Mouse (Mus musculus): ENCODE measurements around the gene Slc8a2. TPM values are rescaled to one million over a fixed set of nuclear protein-coding genes. Genes with fewer than 3 reads are reported as not detected.

Slc8a2 gene
- polyA plus RNA-seq, 1 experiment from 2014 or later, result not detected

DNA sequence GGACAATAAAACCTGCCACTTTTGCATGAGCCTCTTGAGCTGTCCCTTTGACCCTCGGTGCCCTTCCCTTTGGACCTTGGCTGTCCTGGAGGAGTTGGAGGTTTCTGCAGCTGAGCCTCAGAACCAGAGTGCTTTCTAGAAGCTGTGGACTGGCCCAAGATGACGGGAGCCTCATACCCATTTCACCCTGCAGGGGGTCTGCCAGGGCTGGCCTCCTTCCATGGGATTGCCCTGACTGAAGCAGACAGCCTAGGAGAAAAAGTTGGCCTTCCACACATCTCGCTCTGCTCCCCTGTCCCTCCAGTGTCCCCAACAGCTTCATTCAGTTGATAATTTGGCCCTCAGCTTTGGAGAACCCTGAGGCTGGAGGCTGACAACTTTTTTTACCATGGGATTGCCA is 12.5 kb upstream of the Slc8a2 start:
- no peak overlapping the region for H3K4me2 ChIP-seq (ENCODE audit: low read depth, low read length)
- H3K9me3 ChIP-seq (ENCODE audit: low read length), result no peaks in the 10 kb centered on the region
- H3K27me3 ChIP-seq (ENCODE audit: insufficient read depth, low read length), result no peaks in the 10 kb centered on the region
- peaks cover 50% of the 10 kb centered on the region for H3K36me3 ChIP-seq (replicated peaks; ENCODE audit: insufficient read depth, low read length)
- 89% methylated on average over 3 of the region's 3 CpGs for WGBS (ENCODE audit: insufficient replicate concordance)
- TF ChIP-seq CTCF (IDR thresholded peaks at IDR 0.05; ENCODE audit: low read depth), result no peak
- TF ChIP-seq EP300 (IDR thresholded peaks at IDR 0.05; ENCODE audit: low read depth), result no peak
- ATAC-seq (no peak), DNase-seq (no peak)
- no peak overlapping the region for H3K9ac ChIP-seq (replicated peaks)
- no peak overlapping the region for H3K4me3 ChIP-seq (ENCODE audit: low read depth, low read length)
- no peak overlapping the region for H3K27ac ChIP-seq (ENCODE audit: low read depth)
- H3K4me1 ChIP-seq (ENCODE audit: insufficient read depth), result peaks cover 11% of the 10 kb centered on the region

DNA sequence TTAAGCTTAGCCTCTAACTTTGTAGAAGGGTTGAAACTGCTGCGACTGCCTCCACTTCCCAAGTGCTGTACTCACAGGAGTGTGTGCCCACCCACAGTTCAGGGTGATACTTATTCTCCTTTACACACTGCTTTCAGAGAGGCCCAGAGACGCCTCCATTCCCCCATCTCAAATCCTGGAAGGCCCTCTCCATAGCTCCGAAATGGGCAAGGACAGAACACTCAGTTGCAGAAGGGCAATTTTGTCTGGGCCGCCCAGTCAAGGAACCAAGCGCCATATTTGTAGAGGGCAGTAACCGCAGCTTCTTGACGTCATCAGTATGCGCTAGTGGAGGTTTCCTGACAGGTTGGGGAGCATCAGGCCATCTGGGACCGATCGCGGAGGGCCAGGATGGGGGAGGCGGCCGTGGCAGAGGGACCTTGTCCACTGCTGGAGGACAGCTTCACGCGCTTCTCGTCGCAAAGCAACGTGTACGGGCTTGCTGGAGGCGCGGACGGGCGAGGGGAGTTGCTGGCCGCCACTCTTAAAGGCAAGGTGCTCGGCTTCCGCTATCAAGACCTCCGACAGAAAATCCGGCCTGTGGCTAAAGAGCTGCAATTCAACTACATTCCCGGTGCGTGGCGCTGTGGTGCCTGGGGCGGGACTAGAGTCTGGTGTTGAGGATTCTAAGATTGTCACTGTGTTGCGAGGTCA is 9.9 kb upstream of the Slc8a2 start, which contains the start of gene Kptn:
Gene Kptn, plus strand, starts transcription at position 327 of the 693 bp plus-strand sequence.
- Histone ChIP-seq H3K36me3 (replicated peaks; ENCODE audit: insufficient read depth, low read length) (peaks cover 26% of the 10 kb centered on the region), H3K9ac (replicated peaks) (peak within 1 kb of the TSS; percentile 78), H3K27me3 (ENCODE audit: insufficient read depth, low read length) (no peaks in the 10 kb centered on the region), H3K9me3 (ENCODE audit: low read length) (no peaks in the 10 kb centered on the region), H3K4me2 (ENCODE audit: low read depth, low read length) (peak within 1 kb of the TSS; percentile 73), H3K4me1 (ENCODE audit: insufficient read depth) (peaks cover 11% of the 10 kb centered on the region), H3K27ac (ENCODE audit: low read depth) (peak within 1 kb of the TSS; percentile 88), H3K4me3 (ENCODE audit: low read depth, low read length) (peak within 1 kb of the TSS; percentile 87)
- peak; percentile 94 for ATAC-seq
- TF ChIP-seq CTCF (IDR thresholded peaks at IDR 0.05; ENCODE audit: low read depth) (peak; percentile 92), EP300 (IDR thresholded peaks at IDR 0.05; ENCODE audit: low read depth) (peak; percentile 54; the same call in 1 of the 2 replicates)
- DNase-seq, result peak; percentile 92
- WGBS (ENCODE audit: insufficient replicate concordance), result 2% methylated on average over 33 of the region's 33 CpGs

DNA sequence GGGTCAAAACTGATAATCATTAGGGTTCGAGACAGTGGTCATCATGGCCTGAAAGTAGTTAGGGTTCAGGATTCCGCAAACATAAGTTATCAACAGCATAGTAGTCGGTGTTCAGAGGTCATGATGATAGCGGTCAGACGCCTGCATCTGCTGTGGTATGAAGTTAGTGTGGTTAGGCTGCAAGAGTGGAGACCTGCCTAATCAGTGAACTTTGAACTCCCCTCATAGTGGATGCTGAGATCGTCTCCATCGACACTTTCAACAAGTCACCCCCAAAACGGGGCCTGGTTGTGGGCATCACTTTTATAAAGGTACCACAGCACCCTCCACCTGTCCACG is 9.4 kb upstream of the Slc8a2 start:
- ATAC-seq (peak; percentile 18; the same call in 1 of the 2 replicates), DNase-seq (no peak)
- TF ChIP-seq EP300 (IDR thresholded peaks at IDR 0.05; ENCODE audit: low read depth) (no peak), CTCF (IDR thresholded peaks at IDR 0.05; ENCODE audit: low read depth) (no peak)
- no peaks in the 10 kb centered on the region for H3K27me3 ChIP-seq (ENCODE audit: insufficient read depth, low read length)
- peaks cover 11% of the 10 kb centered on the region for H3K4me1 ChIP-seq (ENCODE audit: insufficient read depth)
- H3K9ac ChIP-seq (replicated peaks), result peak overlapping the region; percentile 78
- no peaks in the 10 kb centered on the region for H3K9me3 ChIP-seq (ENCODE audit: low read length)
- H3K36me3 ChIP-seq (replicated peaks; ENCODE audit: insufficient read depth, low read length), result peaks cover 20% of the 10 kb centered on the region
- no peak overlapping the region for H3K27ac ChIP-seq (ENCODE audit: low read depth)
- WGBS (ENCODE audit: insufficient replicate concordance), result 38% methylated on average over 9 of the region's 9 CpGs
- H3K4me3 ChIP-seq (ENCODE audit: low read depth, low read length), result peak overlapping the region; percentile 87
- H3K4me2 ChIP-seq (ENCODE audit: low read depth, low read length), result peak overlapping the region; percentile 73

DNA sequence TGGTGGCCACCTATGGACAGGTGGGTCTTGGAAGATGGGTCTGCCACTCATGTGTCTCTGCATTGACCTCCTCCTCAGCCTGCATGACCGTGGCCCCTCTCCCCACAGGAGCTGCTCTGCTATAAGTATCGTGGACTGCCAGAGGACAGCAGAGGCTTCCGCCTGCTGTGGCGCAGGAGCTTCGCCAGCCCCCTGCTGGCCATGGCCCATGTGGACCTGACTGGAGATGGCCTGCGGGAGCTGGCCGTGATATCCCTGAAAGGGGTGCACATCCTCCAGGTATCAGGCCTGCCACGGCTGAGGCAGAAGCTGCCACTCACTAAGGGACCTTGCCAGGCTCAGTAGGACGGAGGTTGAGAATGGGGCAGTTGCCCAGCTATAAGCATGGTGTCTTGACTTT is 3.8 kb upstream of the Slc8a2 start:
- no peaks in the 10 kb centered on the region for H3K9me3 ChIP-seq (ENCODE audit: low read length)
- no peak overlapping the region for H3K27ac ChIP-seq (ENCODE audit: low read depth)
- no peak for ATAC-seq
- no peak overlapping the region for H3K4me2 ChIP-seq (ENCODE audit: low read depth, low read length)
- no peak overlapping the region for H3K9ac ChIP-seq (replicated peaks)
- DNase-seq, result peak; percentile 13
- 82% methylated on average over 9 of the region's 9 CpGs for WGBS (ENCODE audit: insufficient replicate concordance)
- H3K4me3 ChIP-seq (ENCODE audit: low read depth, low read length), result no peak overlapping the region
- TF ChIP-seq EP300 (IDR thresholded peaks at IDR 0.05; ENCODE audit: low read depth), result no peak
- peak; percentile 27; the same call in 1 of the 2 replicates for TF ChIP-seq CTCF (IDR thresholded peaks at IDR 0.05; ENCODE audit: low read depth)
- no peaks in the 10 kb centered on the region for H3K36me3 ChIP-seq (replicated peaks; ENCODE audit: insufficient read depth, low read length)
- peaks cover 9% of the 10 kb centered on the region for H3K27me3 ChIP-seq (ENCODE audit: insufficient read depth, low read length)
- H3K4me1 ChIP-seq (ENCODE audit: insufficient read depth), result 0 out of 2 replicates have a peak, but pooled peaks cover 4% of the 10 kb centered on the region

DNA sequence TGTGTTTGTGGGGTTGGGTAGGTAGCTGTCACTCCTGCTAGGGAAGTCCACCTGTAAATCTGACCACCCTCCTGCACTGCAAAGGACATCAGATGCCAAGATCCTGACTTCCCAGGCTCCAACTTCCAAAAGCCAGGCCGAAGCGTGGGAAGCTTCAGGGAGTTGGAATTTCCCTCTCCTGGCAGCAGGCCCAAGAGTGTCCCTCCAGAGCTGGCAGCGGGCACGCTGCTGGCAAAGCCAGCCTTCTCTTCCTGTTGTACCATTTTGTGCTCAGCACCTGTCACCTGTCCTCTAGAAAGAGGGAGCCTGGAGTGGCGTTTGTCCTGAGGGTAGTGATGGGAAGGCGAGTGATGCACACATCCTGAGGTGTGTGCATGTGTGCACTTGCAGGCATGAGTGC is 1.3 kb upstream of the Slc8a2 start:
- Histone ChIP-seq H3K36me3 (replicated peaks; ENCODE audit: insufficient read depth, low read length) (no peaks in the 10 kb centered on the region), H3K27me3 (ENCODE audit: insufficient read depth, low read length) (peaks cover 21% of the 10 kb centered on the region), H3K4me1 (ENCODE audit: insufficient read depth) (0 out of 2 replicates have a peak, but pooled peaks cover 4% of the 10 kb centered on the region), H3K4me2 (ENCODE audit: low read depth, low read length) (no peak overlapping the region), H3K4me3 (ENCODE audit: low read depth, low read length) (no peak overlapping the region), H3K9ac (replicated peaks) (no peak overlapping the region), H3K27ac (ENCODE audit: low read depth) (no peak overlapping the region), H3K9me3 (ENCODE audit: low read length) (no peaks in the 10 kb centered on the region)
- DNase-seq (no peak), ATAC-seq (no peak)
- WGBS (ENCODE audit: insufficient replicate concordance), result 80% methylated on average over 6 of the region's 6 CpGs
- TF ChIP-seq EP300 (IDR thresholded peaks at IDR 0.05; ENCODE audit: low read depth) (no peak), CTCF (IDR thresholded peaks at IDR 0.05; ENCODE audit: low read depth) (no peak)

DNA sequence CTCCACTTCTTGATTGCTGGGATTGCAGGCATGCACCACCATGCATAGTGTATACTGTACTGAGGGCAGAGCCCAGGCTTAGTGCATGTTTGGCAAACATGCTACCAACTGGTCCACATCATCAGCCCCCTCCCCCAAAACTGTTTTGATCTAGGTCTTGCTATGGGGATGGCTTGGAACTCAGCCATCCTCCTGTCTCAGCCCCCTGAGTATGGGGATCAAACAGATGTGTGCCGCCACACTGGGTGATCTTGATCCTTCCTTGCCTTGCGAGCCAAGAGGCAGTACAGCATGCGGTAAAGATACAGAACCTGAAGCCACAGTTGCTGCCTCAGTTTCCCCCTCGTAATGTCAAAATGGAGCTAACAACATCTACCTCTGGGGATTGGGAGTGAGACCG is 727 bp upstream of the Slc8a2 start:
- WGBS (ENCODE audit: insufficient replicate concordance), result 60% methylated on average over 5 of the region's 5 CpGs
- DNase-seq (no peak), ATAC-seq (no peak)
- Histone ChIP-seq H3K9me3 (ENCODE audit: low read length) (no peaks in the 10 kb centered on the region), H3K4me2 (ENCODE audit: low read depth, low read length) (no peak overlapping the region), H3K4me3 (ENCODE audit: low read depth, low read length) (no peak overlapping the region), H3K9ac (replicated peaks) (no peak overlapping the region), H3K27me3 (ENCODE audit: insufficient read depth, low read length) (peaks cover 21% of the 10 kb centered on the region), H3K36me3 (replicated peaks; ENCODE audit: insufficient read depth, low read length) (no peaks in the 10 kb centered on the region), H3K4me1 (ENCODE audit: insufficient read depth) (0 out of 2 replicates have a peak, but pooled peaks cover 4% of the 10 kb centered on the region), H3K27ac (ENCODE audit: low read depth) (no peak overlapping the region)
- TF ChIP-seq CTCF (IDR thresholded peaks at IDR 0.05; ENCODE audit: low read depth) (no peak), EP300 (IDR thresholded peaks at IDR 0.05; ENCODE audit: low read depth) (no peak)

Data from liver, postnatal 0 days (tissue).